In the genomic region with DNA sequence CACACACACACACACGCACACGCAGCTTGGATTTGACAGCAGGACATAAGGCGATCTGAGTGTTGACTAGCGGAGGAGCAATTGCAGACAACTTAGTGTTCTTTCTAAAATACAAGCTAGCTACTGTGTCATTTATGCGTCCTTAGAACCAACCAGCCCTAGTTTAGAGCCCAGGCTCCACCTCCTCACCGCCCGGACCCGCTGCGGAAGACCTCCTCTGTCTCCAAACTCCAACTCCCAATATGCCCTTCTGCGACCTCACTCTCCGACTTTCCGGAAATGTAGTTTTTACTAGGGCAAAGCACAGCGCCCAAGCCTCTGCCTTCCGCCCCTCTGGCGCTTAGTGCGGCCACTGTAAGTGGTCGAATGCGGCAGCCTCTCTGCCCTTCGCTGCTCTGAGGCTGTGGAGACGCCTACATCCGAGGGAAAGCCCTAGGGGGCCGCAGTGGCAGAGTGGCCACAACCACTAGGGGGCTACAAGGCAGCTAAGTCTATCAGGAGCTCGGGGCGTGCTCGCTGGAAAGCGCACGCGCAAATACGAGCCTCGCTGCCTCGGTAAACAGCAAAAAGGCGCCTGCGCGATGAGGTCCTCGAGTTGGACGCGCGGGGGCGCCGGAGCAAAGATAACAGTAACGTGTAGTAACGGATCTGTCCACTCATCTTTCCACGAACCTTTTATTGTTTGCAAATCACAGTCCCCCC, we compare ENCODE assay signal across 8 mouse cellular contexts. TPM values are rescaled to one million over a fixed set of nuclear protein-coding genes. Genes with fewer than 3 reads are reported as not detected.
DNase-seq lines count a peak whose midpoint lies in the region; ATAC-seq lines count a peak whose summit lies in the region.

No protein-coding gene starts in this region.

- H3K4me1 ChIP-seq in hindbrain, embryonic 12.5 days = peaks cover 4% of the 10 kb centered on the region; the same call in 1 of the 2 replicates

- H3K4me3 ChIP-seq in hindbrain, embryonic 12.5 days = peak overlapping the region; percentile 63

- peak overlapping the region; percentile 85 for H3K27ac ChIP-seq in hindbrain, embryonic 12.5 days

- peak; percentile 99 for DNase-seq in NIH3T3 (ENCODE audit: low read depth)
- DNase-seq in cerebellum, postnatal 10 days = peak; percentile 98 to 99
- DNase-seq in frontal cortex, postnatal 10 days (ENCODE audit: low spot score in 2 of 2) = peak; percentile 92 to 96
- peak; percentile 98 to 99 for DNase-seq in layer of hippocampus, postnatal 14 days (ENCODE audit: low spot score in 2 of 2)
- peak; percentile 98 for DNase-seq in lung, postnatal 14 days
- peak; percentile 96 for DNase-seq in retina, adult 2 months (ENCODE audit: low read depth, low spot score)
- peak; percentile 97 for DNase-seq in thymus, postnatal 36 days

- peak overlapping the region; percentile 56 for H3K4me2 ChIP-seq in hindbrain, embryonic 12.5 days (replicated peaks)

- WGBS in hindbrain, embryonic 12.5 days = 1% methylated on average over 43 of the region's 43 CpGs

- peak; percentile 96 for ATAC-seq in hindbrain, embryonic 12.5 days (ENCODE audit: low FRiP score)

- H3K9ac ChIP-seq in hindbrain, embryonic 12.5 days = peak overlapping the region; percentile 73

- no peaks in the 10 kb centered on the region for H3K27me3 ChIP-seq in hindbrain, embryonic 12.5 days

- H3K36me3 ChIP-seq in hindbrain, embryonic 12.5 days = no peaks in the 10 kb centered on the region

- no peaks in the 10 kb centered on the region for H3K9me3 ChIP-seq in hindbrain, embryonic 12.5 days (replicated peaks)

RNA-seq across cellular contexts. Expression of a gene that starts 6.4 kb away (rescaled TPM):
- polyA plus RNA-seq in hindbrain, embryonic 12.5 days (2016; fragmentation: Nextera tagmentation; extraction: Ambion mirVana) = 10.6 and 11.5 TPM in 2 replicates
- 10 to 100 TPM; 14.2 to 18.3 TPM for total RNA-seq in layer of hippocampus, postnatal 14 days (2021)

RNA-seq across cellular contexts. Expression of a gene that starts 8.4 kb away (rescaled TPM):
- polyA plus RNA-seq in hindbrain, embryonic 12.5 days (2016; fragmentation: Nextera tagmentation; extraction: Ambion mirVana) = 14.7 and 18.3 TPM in 2 replicates
- total RNA-seq in layer of hippocampus, postnatal 14 days (2021) = 10 to 100 TPM; 37.0 to 40.1 TPM

RNA-seq across cellular contexts. Expression of a gene that starts 37.4 kb away (rescaled TPM):
- polyA plus RNA-seq in hindbrain, embryonic 12.5 days (2016; fragmentation: Nextera tagmentation; extraction: Ambion mirVana) = 17.2 and 26.9 TPM in 2 replicates
- 10 to 100 TPM; 18.1 to 22.4 TPM for total RNA-seq in layer of hippocampus, postnatal 14 days (2021)

Comparison
In these comparisons a context has a peak if more than half of its experiments do, and no peak if none do; other contexts are left out.
1. Peak in every context shown above with its lines: DNase-seq, ATAC-seq, H3K4me3 ChIP-seq and H3K27ac ChIP-seq.